Mouse (Mus musculus): Measurements from ENCODE around the gene Dpp6.

Gene Dpp6

DNA sequence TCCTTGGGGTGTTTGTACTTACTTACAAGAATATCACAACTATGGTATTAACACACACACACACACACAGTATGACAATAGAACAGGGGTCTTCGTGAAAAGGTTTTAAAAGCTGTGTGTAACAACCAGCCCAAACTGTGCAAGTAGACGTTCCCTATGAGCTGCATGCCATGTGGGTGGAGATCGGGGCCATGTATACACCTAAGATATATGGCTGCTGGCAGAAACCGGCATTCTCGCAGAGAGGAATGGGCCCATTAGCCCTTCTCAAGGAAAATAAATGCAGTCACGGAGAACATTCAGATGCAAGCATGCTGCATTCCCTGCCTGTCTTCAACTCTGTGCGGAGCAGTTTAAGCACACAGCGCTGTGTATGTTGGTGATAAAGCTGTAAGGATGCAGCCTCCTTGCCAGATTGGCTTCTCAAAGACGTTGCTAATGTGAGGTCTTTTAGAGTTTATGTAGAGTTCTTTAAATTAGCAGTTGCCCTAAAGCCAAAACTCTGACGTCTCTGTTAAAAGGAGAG is 461.2 kb downstream of the Dpp6 start:
- DNase-seq (ENCODE audit: low spot score in 2 of 2), result no peak

DNA sequence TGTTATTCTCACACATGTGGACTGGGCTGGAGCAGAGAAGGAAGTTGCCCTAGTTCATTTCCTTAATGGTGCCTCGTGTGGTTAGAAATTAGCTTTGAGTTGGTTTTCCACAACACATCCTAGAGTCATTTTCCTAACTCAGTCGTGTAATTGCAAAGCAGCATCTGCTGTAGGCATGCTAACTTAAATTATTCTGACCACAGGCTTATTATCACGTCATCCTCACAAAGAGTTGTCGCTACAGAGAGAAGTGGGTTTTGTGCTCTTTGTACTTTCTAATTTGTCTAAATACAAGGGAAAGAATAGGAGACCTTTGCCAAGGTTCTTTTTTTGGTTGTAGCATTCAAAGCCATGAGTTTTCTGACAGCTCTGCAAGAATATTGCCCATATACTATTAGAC is 469.9 kb downstream of the Dpp6 start:
- DNase-seq (ENCODE audit: low spot score in 2 of 2), result no peak

DNA sequence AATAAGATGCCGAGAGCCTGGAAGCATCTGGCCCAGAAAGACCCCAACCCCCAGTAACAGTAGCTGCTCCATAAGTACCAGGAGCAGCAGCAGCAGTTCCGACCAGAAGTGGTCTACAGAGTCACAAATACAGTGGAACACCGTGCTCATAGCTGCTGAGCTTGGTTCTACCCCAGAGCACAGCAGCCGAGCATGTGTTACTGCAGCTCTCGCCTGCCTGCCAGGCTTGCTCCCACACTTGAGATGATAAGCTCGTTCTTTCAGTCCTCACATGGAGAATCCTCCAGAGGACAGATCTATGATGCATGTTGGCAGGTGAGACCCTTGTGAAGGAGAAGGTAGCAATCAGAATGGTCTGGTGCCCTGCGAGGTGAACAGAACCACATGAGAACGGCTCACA is 474.4 kb downstream of the Dpp6 start:
- DNase-seq (ENCODE audit: low spot score in 2 of 2), result no peak

DNA sequence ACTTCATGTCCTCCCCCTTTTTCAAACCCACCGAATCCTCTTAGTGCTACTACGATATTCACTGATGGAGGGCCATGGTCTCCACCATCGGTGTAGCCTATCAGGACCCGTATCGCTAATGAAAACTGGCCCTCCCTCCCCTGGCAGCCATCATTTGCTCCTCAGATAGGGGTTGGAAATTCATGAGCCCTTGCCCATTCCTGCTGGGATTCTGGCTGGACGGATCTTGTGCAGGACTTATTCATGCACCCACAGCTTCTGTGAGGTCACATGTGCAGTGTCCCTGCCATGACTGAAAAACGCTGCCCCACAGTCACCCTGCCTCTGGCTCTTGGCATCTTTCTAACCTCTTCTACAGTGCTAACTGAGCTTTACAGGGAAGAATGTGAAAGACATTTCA is 475.2 kb downstream of the Dpp6 start:
- DNase-seq (ENCODE audit: low spot score in 2 of 2), result no peak

DNA sequence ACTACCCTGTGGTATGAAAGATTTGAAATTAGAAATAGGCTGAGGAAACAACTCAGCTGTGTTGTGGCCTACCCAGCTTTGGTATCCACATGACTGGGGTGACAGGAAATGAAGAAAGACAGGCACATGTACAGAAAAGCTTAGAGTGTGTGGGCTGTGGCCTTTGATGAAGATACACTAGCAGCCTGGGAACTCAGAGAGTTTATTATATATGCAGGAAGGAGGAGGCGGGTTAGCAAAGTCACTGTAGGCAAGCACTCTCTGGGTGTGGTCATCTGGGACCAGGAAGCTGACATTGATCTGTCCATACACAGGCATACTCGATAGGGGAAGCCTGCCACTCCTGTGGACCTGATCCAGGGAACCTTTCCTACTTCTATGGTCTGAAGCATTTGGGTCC is 487.1 kb downstream of the Dpp6 start:
- DNase-seq (ENCODE audit: low spot score in 2 of 2), result no peak

DNA sequence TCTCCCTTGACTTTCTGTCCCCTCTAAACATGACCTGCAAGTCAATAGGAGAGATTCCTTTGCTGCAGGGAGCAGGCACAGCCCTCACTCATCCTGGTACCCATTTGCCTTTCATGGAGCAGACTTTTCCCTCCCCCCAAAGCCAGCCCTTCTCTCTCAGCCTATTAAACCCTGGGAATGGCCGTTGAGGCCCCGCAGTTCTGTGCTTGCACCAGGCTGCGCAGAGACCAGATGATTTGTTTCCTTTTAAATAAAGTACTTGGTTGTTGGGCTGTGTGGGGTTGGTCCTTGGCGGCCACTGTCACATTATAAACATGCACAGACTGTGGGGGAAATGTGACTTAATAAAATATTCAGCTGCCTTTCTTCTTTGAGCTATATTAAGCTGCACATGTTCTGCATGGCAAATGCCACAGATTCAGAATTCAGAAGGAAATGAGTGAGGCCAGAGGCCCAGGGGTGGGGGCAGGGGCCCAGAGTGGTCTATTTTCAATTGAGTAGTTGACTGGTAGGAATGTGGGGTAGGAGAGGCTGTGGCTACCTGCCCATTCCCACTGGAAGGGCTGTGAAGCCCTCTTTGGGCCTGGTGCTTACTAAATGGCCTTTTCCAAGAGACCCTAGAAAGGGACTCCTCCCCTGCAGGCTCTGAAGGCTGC is 489.6 kb downstream of the Dpp6 start:
- no peak for DNase-seq (ENCODE audit: low spot score in 2 of 2)

DNA sequence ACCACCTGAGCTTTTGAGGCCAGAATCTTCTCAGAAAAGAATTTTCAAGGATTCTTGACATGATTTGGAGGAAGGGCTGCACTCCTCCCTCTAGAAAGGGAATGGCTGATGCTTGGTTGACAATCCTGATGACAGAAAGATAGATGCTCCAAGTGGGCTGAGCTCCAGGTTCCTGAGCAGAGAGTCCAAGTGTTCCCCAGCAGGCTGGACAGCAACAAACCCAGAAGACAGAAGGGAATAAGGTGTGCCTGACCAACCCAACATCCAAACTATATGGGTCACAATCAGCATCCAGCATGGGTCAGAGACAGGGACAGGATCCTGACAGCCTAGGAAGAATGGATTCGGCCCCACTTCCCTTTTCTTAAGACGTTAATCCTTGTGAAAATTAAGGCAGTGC is 493.2 kb downstream of the Dpp6 start:
- DNase-seq (ENCODE audit: low spot score in 2 of 2), result no peak

DNA sequence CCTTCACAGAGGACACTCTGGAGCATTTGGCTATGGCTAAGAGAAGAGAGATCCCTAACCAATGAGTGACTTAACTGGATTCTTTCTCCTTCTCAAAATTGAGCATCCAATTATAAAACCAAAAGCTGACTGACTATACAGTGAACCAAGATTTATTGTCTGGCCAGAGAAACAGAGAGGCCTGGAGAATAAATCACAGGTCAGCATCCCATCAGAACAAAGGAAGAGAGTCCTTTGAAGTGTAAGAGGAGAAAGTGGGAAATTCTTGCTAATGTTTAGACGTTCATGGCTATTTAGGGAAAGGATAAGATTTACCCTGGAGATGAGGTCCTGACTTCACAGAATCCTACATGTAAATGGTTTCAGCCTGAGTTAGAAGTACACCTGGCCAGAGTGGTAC is 499.7 kb downstream of the Dpp6 start:
- no peak for DNase-seq (ENCODE audit: low spot score in 2 of 2)

DNA sequence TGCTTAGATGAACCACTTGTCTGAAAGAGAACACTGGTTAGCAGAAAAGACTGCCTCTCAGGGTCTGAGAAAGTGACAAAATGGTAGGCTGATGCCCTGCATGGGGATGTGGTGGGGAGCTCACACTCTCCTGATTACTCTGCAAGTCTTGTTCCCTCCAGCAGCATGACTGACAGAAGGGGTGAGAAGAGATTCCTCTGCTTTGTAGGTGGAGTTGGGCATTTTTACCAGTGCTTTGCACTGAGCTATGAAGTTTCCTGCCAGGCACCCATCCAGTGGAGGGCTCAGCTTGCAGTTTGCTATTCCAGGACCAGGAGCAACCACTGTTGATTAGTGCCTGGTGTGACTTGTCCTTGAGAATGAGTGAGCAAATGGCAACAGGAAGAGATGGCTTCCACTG is 500.3 kb downstream of the Dpp6 start:
- peak in 1 of 2 experiments; percentile 24 for DNase-seq (ENCODE audit: low spot score in 2 of 2)

DNA sequence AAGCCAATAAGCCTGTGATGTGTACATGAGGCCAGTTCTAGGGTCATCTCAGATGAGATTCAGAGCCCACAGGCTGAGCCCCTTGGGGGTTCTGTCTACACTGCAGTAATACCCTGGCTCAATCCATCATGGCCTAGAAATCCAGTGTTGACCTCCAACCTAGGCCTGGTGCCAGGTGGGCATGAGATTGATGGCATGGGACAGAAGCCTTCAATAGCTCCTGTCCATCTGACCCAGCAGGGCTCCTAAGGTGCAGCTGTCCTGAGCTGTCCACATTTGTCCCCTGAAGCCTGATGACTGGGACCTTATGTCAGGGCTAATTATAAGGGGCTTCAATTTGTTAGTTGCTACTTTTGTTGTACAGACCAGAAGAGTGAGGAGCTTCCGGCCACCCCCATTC is 500.8 kb downstream of the Dpp6 start:
- no peak for DNase-seq (ENCODE audit: low spot score in 2 of 2)

DNA sequence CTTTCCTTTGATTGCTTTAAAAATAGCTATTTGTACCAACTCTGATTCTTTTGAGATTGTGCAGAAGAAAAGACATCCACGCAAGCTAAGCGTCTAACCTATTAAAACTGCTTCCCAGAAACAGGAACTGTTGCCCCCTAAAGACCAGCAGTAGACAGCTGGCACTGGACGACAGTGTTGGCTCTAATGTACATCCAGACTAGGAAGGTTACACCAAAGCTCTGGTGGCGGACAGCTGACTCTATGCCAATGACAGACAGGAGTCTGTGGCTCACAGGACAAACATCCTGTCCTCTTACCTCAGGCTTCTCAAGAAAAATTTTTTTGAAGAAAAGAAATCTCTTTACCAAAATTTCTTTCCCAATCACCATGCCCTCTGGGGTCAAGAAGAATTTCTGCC is 502.7 kb downstream of the Dpp6 start:
- DNase-seq (ENCODE audit: low spot score in 2 of 2), result no peak

DNA sequence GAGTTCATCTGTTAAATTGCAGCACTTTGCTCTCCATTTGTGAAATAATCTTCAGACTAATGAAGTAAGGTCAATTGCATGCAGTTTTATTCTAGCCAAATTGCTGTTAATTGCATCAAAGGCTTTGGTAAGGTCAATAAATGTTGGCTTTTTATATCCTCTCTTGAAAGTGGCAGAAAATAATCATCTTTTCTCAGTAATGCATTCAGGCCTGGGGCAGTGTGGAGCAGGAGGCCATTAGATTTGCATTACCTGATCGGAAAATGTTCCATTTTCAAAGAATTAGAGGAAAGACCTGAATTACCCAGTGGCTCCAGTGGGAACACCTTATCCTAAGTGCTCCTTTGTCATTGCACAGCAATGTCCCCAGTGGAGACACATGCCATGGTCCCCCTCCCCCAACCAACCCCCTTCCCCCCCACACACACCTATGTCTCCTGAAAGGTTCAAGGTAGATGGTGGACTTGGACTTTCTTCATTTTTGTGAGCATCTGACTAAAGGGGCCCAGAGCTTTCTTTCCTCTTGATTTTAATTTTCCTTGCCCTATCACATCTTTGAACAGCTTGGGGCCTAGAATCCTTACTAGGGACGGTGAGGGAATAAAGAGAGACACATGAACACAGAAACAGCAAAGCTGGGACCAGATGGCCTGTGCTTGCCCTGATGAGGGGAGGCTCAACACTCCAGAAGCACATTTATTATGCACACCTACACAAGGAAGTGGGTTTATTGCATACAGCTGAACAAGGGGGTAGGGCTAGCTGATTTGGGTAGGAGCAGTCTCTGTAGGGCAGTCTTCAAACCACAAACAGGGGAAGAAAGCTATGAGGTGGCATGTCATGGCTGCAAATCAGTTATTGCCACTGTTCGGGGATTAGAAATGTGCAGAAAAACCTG is 506.1 kb downstream of the Dpp6 start:
- DNase-seq (ENCODE audit: low spot score in 2 of 2), result no peak

DNA sequence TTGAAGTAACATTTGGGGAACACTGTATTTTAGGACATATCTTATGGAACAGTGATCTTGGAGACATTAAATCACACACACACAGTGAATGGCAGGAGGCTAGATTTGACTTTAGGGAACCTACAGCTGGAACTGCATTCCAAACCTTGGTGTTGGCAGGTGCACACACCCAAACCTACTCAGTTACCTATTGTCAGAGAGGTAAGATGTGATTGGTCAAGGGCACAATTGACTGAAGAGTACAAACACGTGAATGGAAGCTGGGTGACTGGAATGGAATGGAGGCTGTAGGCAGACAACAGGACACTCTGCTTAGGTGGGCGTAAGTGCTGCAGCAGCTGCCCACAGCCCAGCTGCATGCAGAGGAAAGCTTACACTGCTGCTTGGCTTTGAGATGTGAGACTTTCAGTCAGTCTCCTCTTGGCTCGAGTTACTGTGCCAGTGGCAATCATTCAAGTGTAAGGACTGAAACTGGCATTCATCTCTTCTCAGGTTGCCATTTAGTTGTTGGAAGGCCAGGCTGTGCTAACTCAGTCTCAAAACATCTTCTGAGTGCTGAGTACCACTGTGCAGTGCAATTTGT is 507.4 kb downstream of the Dpp6 start:
- DNase-seq (ENCODE audit: low spot score in 2 of 2), result peak; percentile 32 to 71

DNA sequence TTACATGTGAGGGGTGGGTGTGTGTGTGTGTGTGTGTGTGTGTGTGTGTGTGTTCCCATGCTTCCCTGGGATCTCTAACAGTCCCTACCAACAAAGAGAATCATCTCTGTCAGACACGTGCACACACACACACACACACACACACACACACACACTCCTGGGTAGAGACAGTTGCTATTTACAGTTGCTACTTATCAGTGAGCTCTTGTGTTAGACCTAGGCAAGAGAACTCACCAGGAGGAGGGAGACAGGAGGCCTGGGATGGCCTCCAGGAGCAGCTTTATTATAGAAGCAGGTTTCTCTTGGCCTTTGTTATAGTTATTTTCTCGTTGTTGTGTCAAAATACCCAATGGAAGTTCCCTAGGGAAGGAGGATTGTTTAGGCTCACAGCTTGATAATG is 519.7 kb downstream of the Dpp6 start:
- DNase-seq (ENCODE audit: low spot score in 2 of 2), result no peak

DNA sequence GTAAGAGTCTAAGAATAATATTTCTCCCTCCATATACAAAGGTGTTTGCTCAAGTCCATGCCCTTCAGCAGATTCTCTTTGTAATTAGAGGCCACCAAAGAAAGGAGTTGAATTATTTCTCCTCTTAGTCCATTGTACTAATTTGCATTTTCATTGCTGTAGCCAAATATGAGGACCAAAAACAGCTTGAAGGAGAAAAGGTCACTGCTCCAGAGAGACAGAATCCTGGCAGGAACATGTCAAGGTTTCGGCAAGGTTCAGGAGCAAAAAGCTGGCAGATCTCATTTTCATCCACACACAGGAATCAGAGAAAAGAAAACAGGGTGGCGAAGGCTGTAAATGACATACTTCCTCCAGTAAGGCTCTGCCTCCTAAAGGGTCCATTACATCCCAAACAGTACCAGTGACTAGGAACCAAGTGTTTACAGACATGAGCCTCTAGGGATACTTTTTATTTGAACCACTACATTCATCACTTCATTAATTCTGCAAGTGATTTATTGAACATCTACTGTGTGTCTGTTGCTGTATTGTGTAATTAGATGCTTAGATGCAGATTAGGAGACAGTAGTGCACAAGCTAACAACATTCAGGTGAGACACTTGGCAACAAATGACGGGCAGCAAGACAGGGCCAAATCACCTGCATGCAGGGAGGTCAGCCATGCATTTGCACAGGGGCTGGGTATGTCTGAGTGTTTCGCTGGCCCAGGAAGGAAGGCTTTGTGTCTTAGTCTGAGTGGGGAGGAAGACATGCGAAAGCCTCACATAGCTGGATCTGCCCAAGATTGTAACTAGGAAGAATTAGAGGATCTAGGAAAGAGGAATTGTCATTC is 522.4 kb downstream of the Dpp6 start:
- no peak for DNase-seq (ENCODE audit: low spot score in 2 of 2)

DNA sequence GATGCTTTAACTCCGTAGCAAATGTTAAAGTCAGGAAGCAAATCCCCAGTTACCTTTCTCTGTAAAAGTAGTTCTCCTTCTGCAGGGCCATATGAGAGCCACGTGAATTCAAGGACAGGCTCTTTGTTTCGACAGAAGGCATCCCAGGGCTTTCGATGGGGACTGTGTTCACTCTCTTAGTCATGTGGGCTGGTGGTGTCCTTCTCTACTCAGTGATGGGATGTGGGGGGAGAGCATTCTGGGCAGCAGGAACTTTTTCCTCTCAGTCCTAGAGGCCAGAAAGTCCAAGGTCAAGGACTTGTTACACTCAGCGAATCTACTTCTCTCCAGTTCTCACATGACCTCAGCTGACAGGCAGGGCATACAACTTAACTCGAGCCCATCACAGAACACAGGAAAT is 525.3 kb downstream of the Dpp6 start:
- no peak for DNase-seq (ENCODE audit: low spot score in 2 of 2)

DNA sequence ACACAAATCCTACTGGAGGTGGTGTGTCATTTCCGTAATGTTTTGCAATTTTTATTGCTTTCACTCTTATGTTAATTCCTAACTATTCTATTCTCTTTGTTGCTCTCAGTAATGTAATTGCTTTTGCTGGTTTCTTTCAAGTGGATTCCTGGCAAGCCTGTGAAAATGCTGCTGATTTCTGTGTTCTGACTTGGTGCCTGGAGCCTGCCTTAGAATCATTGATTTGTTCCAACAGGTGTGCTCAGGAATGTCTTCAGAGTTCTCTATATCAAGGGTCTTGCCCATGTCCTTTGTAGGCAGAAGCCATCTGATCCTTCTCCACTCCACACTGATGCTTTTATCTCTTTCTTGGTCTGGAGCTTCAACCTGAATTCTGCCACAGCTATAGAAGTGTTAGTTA is 526.6 kb downstream of the Dpp6 start:
- no peak for DNase-seq (ENCODE audit: low spot score in 2 of 2)

DNA sequence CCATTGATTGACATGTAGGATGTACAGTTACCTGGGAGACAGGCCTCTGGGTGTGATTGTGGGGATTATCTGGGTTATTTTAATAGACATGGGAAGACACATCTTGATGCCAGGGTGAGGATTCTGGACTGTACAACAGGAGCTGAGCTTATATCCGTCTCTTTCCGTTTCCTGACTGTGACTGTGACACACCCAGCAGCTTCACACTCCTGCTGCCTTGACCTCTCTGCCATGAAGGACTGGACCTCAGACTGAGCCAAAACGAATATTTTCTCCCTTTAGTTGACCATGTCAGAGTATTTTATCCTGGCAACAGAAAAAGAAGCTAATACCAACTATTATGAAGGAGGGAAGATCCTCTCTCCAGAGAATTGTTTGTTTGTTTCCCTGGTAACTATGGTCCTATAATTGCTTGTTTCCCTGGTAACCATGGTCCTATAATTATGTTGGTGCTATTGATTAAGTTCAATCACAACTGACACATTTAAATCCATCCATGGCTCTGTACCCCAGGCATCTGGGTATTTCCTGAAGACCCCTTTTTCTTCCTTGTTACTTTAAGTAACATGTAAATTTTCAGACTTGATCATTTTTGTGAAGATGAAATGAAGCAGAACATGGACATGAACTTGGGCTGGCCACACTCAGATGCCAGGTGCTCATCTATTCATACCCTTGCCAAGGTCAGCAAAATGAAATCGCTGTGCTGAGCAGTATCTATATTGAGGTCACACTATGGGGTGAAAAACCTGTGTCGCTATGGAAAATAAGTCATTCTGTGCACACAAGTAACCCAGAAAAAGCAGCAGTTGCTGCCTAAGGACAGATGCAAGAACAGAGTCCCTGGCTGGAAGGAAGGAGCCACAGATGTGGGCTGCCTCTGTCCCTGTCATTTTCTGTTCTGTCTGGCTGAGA is 531.4 kb downstream of the Dpp6 start:
- no peak for DNase-seq (ENCODE audit: low spot score in 2 of 2)

DNA sequence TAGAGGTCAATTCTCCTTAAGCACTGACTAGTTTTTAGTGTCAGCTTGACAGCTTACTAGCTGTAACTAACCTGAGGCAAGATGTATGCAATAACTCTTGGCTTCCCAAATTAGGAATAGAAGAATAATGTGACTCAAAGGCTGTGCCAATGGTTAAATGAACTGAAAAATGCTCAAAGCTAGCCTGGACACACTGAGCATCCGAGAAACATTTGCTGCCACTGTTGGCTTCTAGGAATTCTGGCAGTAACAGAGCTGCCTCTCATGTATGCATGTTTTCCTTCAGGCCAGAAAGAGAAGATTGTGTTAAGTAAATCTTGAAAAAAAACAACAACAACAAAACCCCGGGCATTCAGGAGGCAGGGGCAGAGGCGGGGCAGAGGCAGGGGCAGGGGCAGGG is 540.6 kb downstream of the Dpp6 start:
- no peak for DNase-seq (ENCODE audit: low spot score in 2 of 2)

DNA sequence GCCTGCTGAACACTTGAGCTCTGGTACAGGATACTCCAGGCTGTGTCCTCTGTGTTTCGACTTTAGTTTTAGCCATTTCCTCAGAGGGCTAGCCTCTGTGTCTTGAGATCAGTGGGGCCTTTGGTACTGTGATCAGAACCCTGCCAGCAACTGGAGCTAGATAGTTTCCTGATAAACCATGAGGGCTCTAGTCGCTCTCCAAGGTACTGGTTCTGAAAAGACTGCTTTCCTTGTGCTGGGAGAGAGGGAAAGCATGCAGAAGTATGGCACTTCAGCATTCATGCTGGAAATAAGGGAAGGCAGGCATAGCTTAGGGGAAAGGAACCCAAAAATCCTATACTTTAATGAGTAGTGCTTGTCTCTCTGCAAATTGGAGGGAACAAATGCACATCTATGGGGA is 548.9 kb downstream of the Dpp6 start:
- DNase-seq (ENCODE audit: low spot score in 2 of 2), result no peak

DNA sequence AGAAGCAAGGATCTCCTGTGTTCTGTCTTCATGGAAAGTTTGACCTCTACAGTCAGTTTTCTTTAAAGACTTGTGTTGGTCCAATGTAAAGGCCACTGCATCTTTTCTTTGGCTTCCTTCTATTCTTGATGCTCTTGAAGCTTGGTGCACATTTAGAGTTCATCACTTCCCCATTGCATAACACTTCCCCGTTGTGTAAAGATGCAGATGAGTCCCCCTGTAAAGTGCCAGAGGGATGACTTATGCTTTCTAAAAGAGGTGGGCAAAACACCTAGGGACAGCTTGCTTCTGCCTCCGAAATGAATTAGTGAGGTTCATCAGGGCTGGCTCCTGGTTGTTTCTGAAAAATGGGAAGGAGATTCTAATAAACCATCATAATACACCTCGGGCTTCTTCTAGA is 553.8 kb downstream of the Dpp6 start:
- DNase-seq (ENCODE audit: low spot score in 2 of 2), result no peak

Data from frontal cortex, postnatal 36 days (tissue).